Mouse (Mus musculus) liver, embryonic 12.5 days (tissue): Measurements from ENCODE around the gene Mum1. TPM values are rescaled to one million over a fixed set of nuclear protein-coding genes. Genes with fewer than 3 reads are reported as not detected.
A peak's percentile ranks its signal among the peaks of the same experiment; 100 is the strongest.

Experiments
- ATAC-seq: fragments of 200-750 bp; cut with Nextera tagmentation; 2 replicates; pipeline ENCODE4 v1.8.0; 2017; ENCODE audit warnings: moderate number of reproducible peaks, mild to moderate bottlenecking, moderate library complexity
- H3K27ac ChIP-seq: fragments of 300-500 bp; sonication (generic); 2 replicates; pipeline ENCODE4 v1.5.1; 2016; ENCODE audit warnings: mild to moderate bottlenecking
- H3K27me3 ChIP-seq: fragments of 300-500 bp; sonication (generic); replicated peaks from 2 replicates; pipeline ENCODE4 v1.6.1; 2016; ENCODE audit warnings: mild to moderate bottlenecking, moderate library complexity
- H3K36me3 ChIP-seq: fragments of 300-500 bp; sonication (generic); 2 replicates; pipeline ENCODE4 v1.6.1; 2016; ENCODE audit warnings: mild to moderate bottlenecking, moderate library complexity
- H3K4me1 ChIP-seq: fragments of 300-500 bp; sonication (generic); 2 replicates; pipeline ENCODE4 v1.6.1; 2016
- H3K4me2 ChIP-seq: fragments of 300-500 bp; sonication (generic); 2 replicates; pipeline ENCODE4 v1.6.1; 2016; ENCODE audit warnings: mild to moderate bottlenecking, moderate library complexity
- H3K4me3 ChIP-seq: fragments of 300-500 bp; sonication (generic); 2 replicates; pipeline ENCODE4 v1.5.1; 2016; ENCODE audit warnings: mild to moderate bottlenecking, moderate library complexity
- H3K9ac ChIP-seq: fragments of 300-500 bp; sonication (generic); 2 replicates; pipeline ENCODE4 v1.6.1; 2016; ENCODE audit warnings: mild to moderate bottlenecking, moderate library complexity
- H3K9me3 ChIP-seq: fragments of 300-500 bp; sonication (generic); replicated peaks from 2 replicates; pipeline ENCODE4 v1.6.1; 2016; ENCODE audit warnings: mild to moderate bottlenecking, moderate library complexity
- WGBS: fragments of 180-500 bp; shearing (Covaris S2); methylation state at CpG from one replicate; pipeline ENCODE4 v1.1.7; 2016; ENCODE audit not compliant: insufficient replicate concordance; 5-methylcytosine and 5-hydroxymethylcytosine counted together
- microRNA-seq: library from miRNA; unstranded; fragments of <30 nt; microRNA quantifications from one replicate; pipeline ENCODE4, GENCODE M21; 2017
- polyA plus RNA-seq: library from polyadenylated mRNA; unstranded; fragments of >200 nt; fragmentation: Nextera tagmentation; extraction: Ambion mirVana; gene quantifications from 2 replicates; pipeline ENCODE4 v1.2.1, GENCODE M21; 2016

The Mum1 gene
- polyA plus RNA-seq, 1 experiment from 2014 or later = 35.1 TPM

GRCm38 (mm10) chr10:80281921-80282371, 55.7 kb downstream of the Mum1 start:
- Histone ChIP-seq H3K27me3 (no peaks in the 10 kb centered on the region), H3K4me3 (no peak overlapping the region), H3K9ac (no peak overlapping the region), H3K36me3 (peaks cover 100% of the 10 kb centered on the region), H3K9me3 (no peaks in the 10 kb centered on the region), H3K4me2 (no peak overlapping the region), H3K4me1 (no peaks in the 10 kb centered on the region), H3K27ac (no peak overlapping the region)
- no peak for ATAC-seq
- WGBS = 85% methylated on average over 8 of the region's 8 CpGs

GRCm38 (mm10) chr10:80282481-80283441, 56.5 kb downstream of the Mum1 start:
- Histone ChIP-seq H3K27me3 (no peaks in the 10 kb centered on the region), H3K27ac (peak overlapping the region; percentile 11), H3K4me3 (no peak overlapping the region), H3K4me2 (no peak overlapping the region), H3K4me1 (0 out of 2 replicates have a peak, but pooled peaks cover 2% of the 10 kb centered on the region), H3K9ac (no peak overlapping the region), H3K36me3 (peaks cover 100% of the 10 kb centered on the region), H3K9me3 (no peaks in the 10 kb centered on the region)
- ATAC-seq = no peak
- WGBS = 83% methylated on average over 20 of the region's 20 CpGs

GRCm38 (mm10) chr10:80285222-80286070, 59.2 kb downstream of the Mum1 start:
- Histone ChIP-seq H3K36me3 (peaks cover 91% of the 10 kb centered on the region), H3K27me3 (no peaks in the 10 kb centered on the region), H3K4me2 (no peak overlapping the region), H3K4me1 (0 out of 2 replicates have a peak, but pooled peaks cover 2% of the 10 kb centered on the region), H3K4me3 (no peak overlapping the region), H3K27ac (no peak overlapping the region; the same call in 1 of the 2 replicates), H3K9ac (no peak overlapping the region), H3K9me3 (no peaks in the 10 kb centered on the region)
- WGBS = 84% methylated on average over 15 of the region's 15 CpGs
- no peak for ATAC-seq

- peaks cover 65% of the 10 kb centered on the region for H3K36me3 ChIP-seq
- no peak overlapping the region for H3K4me3 ChIP-seq
- no peaks in the 10 kb centered on the region for H3K27me3 ChIP-seq
- H3K4me2 ChIP-seq = no peak overlapping the region
- 92% methylated on average over 12 of the region's 12 CpGs for WGBS
- no peak overlapping the region for H3K27ac ChIP-seq
- peaks cover 13% of the 10 kb centered on the region for H3K4me1 ChIP-seq
- no peak for ATAC-seq
- H3K9ac ChIP-seq = no peak overlapping the region
- H3K9me3 ChIP-seq = no peaks in the 10 kb centered on the region
These were observed 61.9 kb downstream of the Mum1 start for GRCm38 (mm10) chr10:80288097-80288496.

- Histone ChIP-seq H3K27me3 (no peaks in the 10 kb centered on the region), H3K27ac (no peak overlapping the region), H3K4me1 (peaks cover 19% of the 10 kb centered on the region), H3K9ac (no peak overlapping the region), H3K4me2 (no peak overlapping the region), H3K9me3 (no peaks in the 10 kb centered on the region), H3K4me3 (no peak overlapping the region), H3K36me3 (peaks cover 65% of the 10 kb centered on the region)
- ATAC-seq = no peak
- 66% methylated on average over 8 of the region's 8 CpGs for WGBS
These were observed 62.4 kb downstream of the Mum1 start for GRCm38 (mm10) chr10:80288657-80289056.

GRCm38 (mm10) chr10:80292251-80293146, 66.3 kb downstream of the Mum1 start, which contains the start of gene Rps15:
Rps15 (plus strand) TSS chr10:80292453.
- Histone ChIP-seq H3K27ac (peak within 1 kb of the TSS; percentile 93), H3K4me2 (peak within 1 kb of the TSS; percentile 91), H3K4me3 (peak within 1 kb of the TSS; percentile 95), H3K36me3 (peaks cover 42% of the 10 kb centered on the region), H3K9ac (peak within 1 kb of the TSS; percentile 98), H3K27me3 (peaks cover 13% of the 10 kb centered on the region), H3K9me3 (no peaks in the 10 kb centered on the region), H3K4me1 (peaks cover 56% of the 10 kb centered on the region)
- ATAC-seq = peak; percentile 83
- under 1% methylated on average over 72 of the region's 72 CpGs for WGBS

GRCm38 (mm10) chr10:80293325-80293724, 67.1 kb downstream of the Mum1 start:
- peaks cover 21% of the 10 kb centered on the region for H3K27me3 ChIP-seq
- WGBS = 8% methylated on average over 14 of the region's 14 CpGs
- H3K36me3 ChIP-seq = peaks cover 33% of the 10 kb centered on the region
- peaks cover 58% of the 10 kb centered on the region for H3K4me1 ChIP-seq
- peak overlapping the region; percentile 95 for H3K4me3 ChIP-seq
- ATAC-seq = no peak
- peak overlapping the region; percentile 93 for H3K27ac ChIP-seq
- no peaks in the 10 kb centered on the region for H3K9me3 ChIP-seq
- H3K9ac ChIP-seq = peak overlapping the region; percentile 98
- H3K4me2 ChIP-seq = peak overlapping the region; percentile 91

Small RNA genes within 50 kb of the gene (microRNA-seq; reads per million reads assigned to microRNA genes)
- 1.8 reads per million for gene Mir6911

Other genes starting within 250 kb of the Mum1 start
- 17.2 and 17.5 TPM in 2 replicates for gene Tmem259, start 242.1 kb upstream of the Mum1 start, polyA plus RNA-seq
- gene Cnn2, start 237.8 kb upstream of the Mum1 start, polyA plus RNA-seq = 68.2 and 75.4 TPM in 2 replicates
- 10.5 and 12.1 TPM in 2 replicates for gene Abca7, start 229.9 kb upstream of the Mum1 start, polyA plus RNA-seq
- gene Arhgap45, start 209.8 kb upstream of the Mum1 start, polyA plus RNA-seq = 22.3 and 22.8 TPM in 2 replicates
- 142 and 147 TPM in 2 replicates for gene Polr2e, start 186.6 kb upstream of the Mum1 start, polyA plus RNA-seq
- 682 and 685 TPM in 2 replicates for gene Gpx4, start 179.3 kb upstream of the Mum1 start, polyA plus RNA-seq
- gene Sbno2, start 120.9 kb upstream of the Mum1 start, polyA plus RNA-seq = 15.0 and 15.4 TPM in 2 replicates
- gene Stk11, start 110.6 kb upstream of the Mum1 start, polyA plus RNA-seq = 18.6 and 19.8 TPM in 2 replicates
- 393 and 419 TPM in 2 replicates for gene Atp5d, start 87.8 kb upstream of the Mum1 start, polyA plus RNA-seq
- gene Cbarp, start 85.6 kb upstream of the Mum1 start, polyA plus RNA-seq = 0.94 and 0.96 TPM in 2 replicates
- gene Midn, start 78.2 kb upstream of the Mum1 start, polyA plus RNA-seq = 5.7 and 6.3 TPM in 2 replicates
- gene Cirbp, start 60.4 kb upstream of the Mum1 start, polyA plus RNA-seq = 22.1 and 27.3 TPM in 2 replicates
- gene 1600002K03Rik, start 53.5 kb upstream of the Mum1 start, polyA plus RNA-seq = 14.0 and 16.4 TPM in 2 replicates
- gene Efna2, start 47.0 kb upstream of the Mum1 start, polyA plus RNA-seq = 3.1 and 3.4 TPM in 2 replicates
- 296 and 312 TPM in 2 replicates for gene Ndufs7, start 22.7 kb downstream of the Mum1 start, polyA plus RNA-seq
- 43.0 and 50.0 TPM in 2 replicates for gene Gamt, start 34.6 kb downstream of the Mum1 start, polyA plus RNA-seq
- 44.3 and 45.9 TPM in 2 replicates for gene Dazap1, start 35.1 kb downstream of the Mum1 start, polyA plus RNA-seq
- gene Rps15, start 66.0 kb downstream of the Mum1 start, polyA plus RNA-seq = 872 and 920 TPM in 2 replicates
- 0.17 and 0.22 TPM in 2 replicates for gene Apc2, start 69.5 kb downstream of the Mum1 start, polyA plus RNA-seq
- gene 2310011J03Rik, start 94.1 kb downstream of the Mum1 start, polyA plus RNA-seq = 46.0 and 46.7 TPM in 2 replicates
- gene Pcsk4, start 103.1 kb downstream of the Mum1 start, polyA plus RNA-seq = 6.9 and 7.2 TPM in 2 replicates
- gene Reep6, start 103.5 kb downstream of the Mum1 start, polyA plus RNA-seq = 61.4 and 61.6 TPM in 2 replicates
- gene Adamtsl5, start 122.0 kb downstream of the Mum1 start, polyA plus RNA-seq = 2.4 and 2.9 TPM in 2 replicates
- 0.06 and 0.10 TPM in 2 replicates for gene Plk5, start 130.0 kb downstream of the Mum1 start, polyA plus RNA-seq
- gene Mex3d, start 161.2 kb downstream of the Mum1 start, polyA plus RNA-seq = 2.1 TPM in 2 replicates
- gene Mbd3, start 173.1 kb downstream of the Mum1 start, polyA plus RNA-seq = 134 and 140 TPM in 2 replicates
- 594 and 628 TPM in 2 replicates for gene Uqcr11, start 180.4 kb downstream of the Mum1 start, polyA plus RNA-seq
- 110 and 115 TPM in 2 replicates for gene Tcf3, start 207.2 kb downstream of the Mum1 start, polyA plus RNA-seq